Mouse (Mus musculus): ENCODE results near the gene Sox5. TPM values are rescaled to one million over a fixed set of nuclear protein-coding genes. Genes with fewer than 3 reads are reported as not detected.

Sox5 gene
- total and polyA plus RNA-seq, 3 experiments: 1.7 to 3.4 (median 2.4) TPM

- intact Hi-C loops (cut with DNase I): no loop called here
- 70% methylated on average over 9 of the region's 9 CpGs for WGBS
- DNase-seq: no peak
Measured at GRCm38 (mm10) chr6:143967724-143968400, 813.9 kb downstream of the Sox5 start.

GRCm38 (mm10) chr6:143960487-143960886 is 821.3 kb downstream of the Sox5 start:
- Histone ChIP-seq H3K27ac (no peak overlapping the region), H3K4me1 (ENCODE audit: control insufficient read depth, insufficient read depth, low read length) (no peaks in the 10 kb centered on the region), H3K4me3 (no peak overlapping the region), H3K27me3 (ENCODE audit: control insufficient read depth, insufficient read depth, low read length) (no peaks in the 10 kb centered on the region), H3K9ac (ENCODE audit: low read depth, low read length) (no peak overlapping the region), H3K79me2 (replicated peaks; ENCODE audit: control insufficient read depth, insufficient read depth, low read length) (no peaks in the 10 kb centered on the region), H3K36me3 (ENCODE audit: control insufficient read depth, insufficient read depth, low read length) (no peaks in the 10 kb centered on the region)
- TF ChIP-seq EP300 (IDR thresholded peaks at IDR 0.05; ENCODE audit: insufficient read depth, low read depth, low read length): no peak
- TF ChIP-seq POLR2A (IDR thresholded peaks at IDR 0.05; ENCODE audit: insufficient read depth, low read depth, low read length): no peak
- no peak for TF ChIP-seq CTCF (IDR thresholded peaks at IDR 0.05)
- WGBS: 96% methylated on average over 11 of the region's 11 CpGs
- intact Hi-C loops (cut with DNase I): no loop called here
- no peak for DNase-seq

More at GRCm38 (mm10) chr6:143967724-143968400, 813.9 kb downstream of the Sox5 start:
- H3K27me3 ChIP-seq (ENCODE audit: control insufficient read depth, insufficient read depth, low read length): no peaks in the 10 kb centered on the region
- H3K4me1 ChIP-seq (ENCODE audit: control insufficient read depth, insufficient read depth, low read length): no peaks in the 10 kb centered on the region
- no peak overlapping the region for H3K4me3 ChIP-seq
- no peaks in the 10 kb centered on the region for H3K79me2 ChIP-seq (replicated peaks; ENCODE audit: control insufficient read depth, insufficient read depth, low read length)
- H3K9ac ChIP-seq (ENCODE audit: low read depth, low read length): no peak overlapping the region
- no peak for TF ChIP-seq CTCF (IDR thresholded peaks at IDR 0.05)
- no peaks in the 10 kb centered on the region for H3K36me3 ChIP-seq (ENCODE audit: control insufficient read depth, insufficient read depth, low read length)
- no peak overlapping the region for H3K27ac ChIP-seq

- DNase-seq: no peak
- H3K4me1 ChIP-seq (ENCODE audit: control insufficient read depth, insufficient read depth, low read length): no peaks in the 10 kb centered on the region
- H3K36me3 ChIP-seq (ENCODE audit: control insufficient read depth, insufficient read depth, low read length): no peaks in the 10 kb centered on the region
- no peaks in the 10 kb centered on the region for H3K27me3 ChIP-seq (ENCODE audit: control insufficient read depth, insufficient read depth, low read length)
- intact Hi-C loops (cut with DNase I): no loop called here
- TF ChIP-seq CTCF (IDR thresholded peaks at IDR 0.05) (no peak), POLR2A (IDR thresholded peaks at IDR 0.05; ENCODE audit: insufficient read depth, low read depth, low read length) (no peak), EP300 (IDR thresholded peaks at IDR 0.05; ENCODE audit: insufficient read depth, low read depth, low read length) (no peak)
- 60% methylated on average over 8 of the region's 8 CpGs for WGBS
- no peaks in the 10 kb centered on the region for H3K79me2 ChIP-seq (replicated peaks; ENCODE audit: control insufficient read depth, insufficient read depth, low read length)
- no peak overlapping the region for H3K27ac ChIP-seq
- no peak overlapping the region for H3K9ac ChIP-seq (ENCODE audit: low read depth, low read length)
- no peak overlapping the region for H3K4me3 ChIP-seq
Measured at GRCm38 (mm10) chr6:143960081-143960480, 821.7 kb downstream of the Sox5 start.

- Histone ChIP-seq H3K9ac (ENCODE audit: low read depth, low read length) (no peak overlapping the region), H3K27me3 (ENCODE audit: control insufficient read depth, insufficient read depth, low read length) (no peaks in the 10 kb centered on the region), H3K4me3 (no peak overlapping the region), H3K4me1 (ENCODE audit: control insufficient read depth, insufficient read depth, low read length) (no peaks in the 10 kb centered on the region), H3K36me3 (ENCODE audit: control insufficient read depth, insufficient read depth, low read length) (no peaks in the 10 kb centered on the region), H3K79me2 (replicated peaks; ENCODE audit: control insufficient read depth, insufficient read depth, low read length) (no peaks in the 10 kb centered on the region), H3K27ac (no peak overlapping the region)
- WGBS: 82% methylated on average over 7 of the region's 7 CpGs
- TF ChIP-seq CTCF (IDR thresholded peaks at IDR 0.05) (no peak), POLR2A (IDR thresholded peaks at IDR 0.05; ENCODE audit: insufficient read depth, low read depth, low read length) (no peak), EP300 (IDR thresholded peaks at IDR 0.05; ENCODE audit: insufficient read depth, low read depth, low read length) (no peak)
- intact Hi-C loops (cut with DNase I): no loop called here
- no peak for DNase-seq
Measured at GRCm38 (mm10) chr6:143958372-143958771, 823.4 kb downstream of the Sox5 start.

- no peak for TF ChIP-seq CTCF (IDR thresholded peaks at IDR 0.05)
- no peak for TF ChIP-seq EP300 (IDR thresholded peaks at IDR 0.05; ENCODE audit: insufficient read depth, low read depth, low read length)
- no peak for TF ChIP-seq POLR2A (IDR thresholded peaks at IDR 0.05; ENCODE audit: insufficient read depth, low read depth, low read length)
- intact Hi-C loops (cut with DNase I): no loop called here
- H3K9ac ChIP-seq (ENCODE audit: low read depth, low read length): no peak overlapping the region
Measured at GRCm38 (mm10) chr6:143957063-143957462, 824.7 kb downstream of the Sox5 start.

GRCm38 (mm10) chr6:143948553-143949308 is 833.0 kb downstream of the Sox5 start:
- DNase-seq: no peak
- TF ChIP-seq CTCF (IDR thresholded peaks at IDR 0.05) (no peak), POLR2A (IDR thresholded peaks at IDR 0.05; ENCODE audit: insufficient read depth, low read depth, low read length) (no peak), EP300 (IDR thresholded peaks at IDR 0.05; ENCODE audit: insufficient read depth, low read depth, low read length) (no peak)
- Histone ChIP-seq H3K27me3 (ENCODE audit: control insufficient read depth, insufficient read depth, low read length) (no peaks in the 10 kb centered on the region), H3K4me3 (no peak overlapping the region), H3K36me3 (ENCODE audit: control insufficient read depth, insufficient read depth, low read length) (no peaks in the 10 kb centered on the region), H3K27ac (no peak overlapping the region), H3K79me2 (replicated peaks; ENCODE audit: control insufficient read depth, insufficient read depth, low read length) (no peaks in the 10 kb centered on the region), H3K9ac (ENCODE audit: low read depth, low read length) (no peak overlapping the region), H3K4me1 (ENCODE audit: control insufficient read depth, insufficient read depth, low read length) (no peaks in the 10 kb centered on the region)
- intact Hi-C loops (cut with DNase I): no loop called here
- WGBS: 76% methylated on average over 12 of the region's 12 CpGs

More at GRCm38 (mm10) chr6:143957063-143957462, 824.7 kb downstream of the Sox5 start:
- Histone ChIP-seq H3K4me1 (ENCODE audit: control insufficient read depth, insufficient read depth, low read length) (no peaks in the 10 kb centered on the region), H3K4me3 (no peak overlapping the region), H3K27ac (no peak overlapping the region), H3K79me2 (replicated peaks; ENCODE audit: control insufficient read depth, insufficient read depth, low read length) (no peaks in the 10 kb centered on the region), H3K36me3 (ENCODE audit: control insufficient read depth, insufficient read depth, low read length) (no peaks in the 10 kb centered on the region), H3K27me3 (ENCODE audit: control insufficient read depth, insufficient read depth, low read length) (no peaks in the 10 kb centered on the region)
- no peak for DNase-seq
- WGBS: 59% methylated on average over 5 of the region's 5 CpGs

Data from heart, adult 2 months (tissue).